Mouse (Mus musculus) limb, embryonic 11.5 days (tissue): ENCODE measurements around the gene Ccdc183. TPM values are rescaled to one million over a fixed set of nuclear protein-coding genes. Genes with fewer than 3 reads are reported as not detected.

Experiments used
- ATAC-seq: fragments of 200-750 bp; cut with Nextera tagmentation; 2 replicates; pipeline ENCODE4 v1.8.0; 2017; ENCODE audit warnings: low read depth; ENCODE audit not compliant: insufficient number of reproducible peaks, low FRiP score, low TSS enrichment
- DNase-seq: peaks from one replicate; pipeline ENCODE4 v3.0.0-alpha.2; 2015; ENCODE audit warnings: low spot score
- H3K27ac ChIP-seq: fragments of 300-500 bp; sonication (generic); replicated peaks from 2 replicates; pipeline ENCODE4 v1.5.1; 2014; ENCODE audit warnings: low read depth, mild to moderate bottlenecking, low read length
- H3K27me3 ChIP-seq: fragments of 300-500 bp; sonication (generic); 2 replicates; pipeline ENCODE4 v1.6.1; 2014; ENCODE audit warnings: mild to moderate bottlenecking, low read length, mixed read lengths; ENCODE audit not compliant: control insufficient read depth, insufficient read depth
- H3K36me3 ChIP-seq: fragments of 300-500 bp; sonication (generic); 2 replicates; pipeline ENCODE4 v1.6.1; 2014; ENCODE audit warnings: mild to moderate bottlenecking, low read length, moderate library complexity, mixed read lengths; ENCODE audit not compliant: control insufficient read depth, insufficient read depth
- H3K4me1 ChIP-seq: fragments of 300-500 bp; sonication (generic); 2 replicates; pipeline ENCODE4 v1.6.1; 2014; ENCODE audit warnings: low read length, mixed read lengths; ENCODE audit not compliant: control insufficient read depth, insufficient read depth
- H3K4me2 ChIP-seq: fragments of 300-500 bp; sonication (generic); 2 replicates; pipeline ENCODE4 v1.6.1; 2014; ENCODE audit warnings: low read depth, mild to moderate bottlenecking, moderate library complexity; ENCODE audit not compliant: severe bottlenecking
- H3K4me3 ChIP-seq: fragments of 300-500 bp; sonication (generic); 2 replicates; pipeline ENCODE4 v1.5.1; 2014; ENCODE audit warnings: low read depth, low read length
- H3K9ac ChIP-seq: fragments of 300-500 bp; sonication (generic); 2 replicates; pipeline ENCODE4 v1.6.1; 2014; ENCODE audit warnings: mild to moderate bottlenecking, low read length
- H3K9me3 ChIP-seq: fragments of 300-500 bp; sonication (generic); 2 replicates; pipeline ENCODE4 v1.6.1; 2016; ENCODE audit warnings: low read length; ENCODE audit not compliant: control insufficient read depth
- WGBS: fragments of 180-500 bp; shearing (Covaris S2); extraction: QIAGEN DNeasy Blood & Tissue Kit; methylation state at CpG from one replicate; pipeline ENCODE4 v1.1.7; 2014; 5-methylcytosine and 5-hydroxymethylcytosine counted together
- polyA plus RNA-seq: library from polyadenylated mRNA; unstranded; fragments of >200 nt; fragmentation: Nextera tagmentation; extraction: Ambion mirVana; gene quantifications from 2 replicates; pipeline ENCODE4 v1.2.1, GENCODE M21; 2014

The Ccdc183 gene
- polyA plus RNA-seq = 0.15 and 0.16 TPM in 2 replicates

- Histone ChIP-seq H3K4me2 (no peak within 1 kb of the TSS), H3K9me3 (no peaks in the 10 kb centered on the region), H3K4me1 (0 out of 2 replicates have a peak, but pooled peaks cover 3% of the 10 kb centered on the region), H3K4me3 (no peak within 1 kb of the TSS), H3K36me3 (no peaks in the 10 kb centered on the region), H3K9ac (no peak within 1 kb of the TSS), H3K27me3 (peaks cover 38% of the 10 kb centered on the region), H3K27ac (no peak within 1 kb of the TSS)
- DNase-seq = no peak
- WGBS = 79% methylated on average over 3 of the region's 3 CpGs
- ATAC-seq = no peak
These were observed at the start of gene Ccdc183 for GRCm38 (mm10) chr2:25617578-25617977. Ccdc183 (minus strand) TSS chr2:25617678.

GRCm38 (mm10) chr2:25666516-25666915 lies 49.0 kb upstream of the Ccdc183 start:
- 64% methylated on average over 1 of the region's 1 CpGs for WGBS
- no peak overlapping the region for H3K9ac ChIP-seq
- H3K27ac ChIP-seq = no peak overlapping the region
- ATAC-seq (no peak), DNase-seq (no peak)
- no peaks in the 10 kb centered on the region for H3K4me1 ChIP-seq
- no peaks in the 10 kb centered on the region for H3K9me3 ChIP-seq
- no peaks in the 10 kb centered on the region for H3K36me3 ChIP-seq
- no peaks in the 10 kb centered on the region for H3K27me3 ChIP-seq
- no peak overlapping the region for H3K4me3 ChIP-seq
- no peak overlapping the region for H3K4me2 ChIP-seq

- Histone ChIP-seq H3K4me1 (no peaks in the 10 kb centered on the region), H3K36me3 (no peaks in the 10 kb centered on the region), H3K27ac (no peak overlapping the region), H3K9ac (no peak overlapping the region), H3K27me3 (no peaks in the 10 kb centered on the region), H3K4me3 (no peak overlapping the region), H3K9me3 (no peaks in the 10 kb centered on the region), H3K4me2 (no peak overlapping the region)
- no peak for DNase-seq
- WGBS = 85% methylated on average over 5 of the region's 5 CpGs
- no peak for ATAC-seq
These were observed 46.6 kb upstream of the Ccdc183 start for GRCm38 (mm10) chr2:25664125-25664524.

GRCm38 (mm10) chr2:25663511-25663910 lies 46.0 kb upstream of the Ccdc183 start:
- DNase-seq (peak; percentile 76), ATAC-seq (no peak)
- Histone ChIP-seq H3K27ac (no peak overlapping the region), H3K4me3 (no peak overlapping the region), H3K27me3 (no peaks in the 10 kb centered on the region), H3K4me2 (no peak overlapping the region), H3K9ac (no peak overlapping the region), H3K36me3 (no peaks in the 10 kb centered on the region), H3K9me3 (no peaks in the 10 kb centered on the region), H3K4me1 (no peaks in the 10 kb centered on the region)
- 58% methylated on average over 1 of the region's 1 CpGs for WGBS

DNA sequence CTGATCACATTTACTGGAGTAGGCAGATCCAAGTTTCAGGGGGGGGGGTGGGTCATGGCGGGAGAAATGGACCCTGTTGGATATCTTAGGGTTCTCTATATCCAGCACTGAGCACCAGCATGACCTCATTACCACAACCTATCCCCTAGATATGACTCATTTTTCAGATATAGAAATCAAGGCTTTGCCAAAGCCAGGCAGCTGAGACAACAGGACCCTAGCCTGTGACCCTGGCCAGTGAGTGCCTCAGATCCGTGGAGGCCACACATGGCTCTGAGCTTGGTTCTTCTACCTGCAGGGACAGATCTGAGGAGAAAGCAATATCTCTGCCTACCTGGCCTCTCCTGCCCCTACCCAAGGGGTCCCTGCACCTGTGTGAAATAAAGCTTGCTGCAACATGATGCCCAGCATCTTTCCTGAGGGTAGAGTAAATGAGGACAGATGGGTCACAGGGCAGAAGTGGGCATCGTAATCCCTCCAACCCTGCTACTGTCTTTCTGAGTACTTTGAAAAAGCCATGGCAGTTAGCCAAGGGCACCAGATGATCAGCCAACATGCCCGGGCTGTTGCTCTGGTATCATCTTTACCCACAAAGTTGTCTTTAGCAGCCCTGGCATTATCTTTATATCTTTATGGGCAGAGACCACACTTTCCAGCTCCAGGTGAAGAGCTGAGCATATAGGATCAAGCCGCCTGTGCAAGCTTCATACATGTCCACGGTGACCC lies 43.9 kb upstream of the Ccdc183 start:
- 86% methylated on average over 6 of the region's 6 CpGs for WGBS

GRCm38 (mm10) chr2:25660279-25660678 lies 42.8 kb upstream of the Ccdc183 start:
- Histone ChIP-seq H3K4me3 (no peak overlapping the region), H3K27ac (no peak overlapping the region), H3K27me3 (no peaks in the 10 kb centered on the region), H3K36me3 (no peaks in the 10 kb centered on the region), H3K4me2 (no peak overlapping the region), H3K9ac (no peak overlapping the region), H3K4me1 (no peaks in the 10 kb centered on the region), H3K9me3 (no peaks in the 10 kb centered on the region)
- no peak for DNase-seq
- WGBS = 77% methylated on average over 8 of the region's 8 CpGs
- no peak for ATAC-seq

More for the DNA sequence above, 43.9 kb upstream of the Ccdc183 start:
- H3K27ac ChIP-seq = no peak overlapping the region
- no peak overlapping the region for H3K4me2 ChIP-seq
- no peaks in the 10 kb centered on the region for H3K36me3 ChIP-seq
- ATAC-seq = no peak
- no peaks in the 10 kb centered on the region for H3K4me1 ChIP-seq
- DNase-seq = no peak
- H3K9me3 ChIP-seq = no peaks in the 10 kb centered on the region
- no peak overlapping the region for H3K9ac ChIP-seq
- H3K4me3 ChIP-seq = no peak overlapping the region
- H3K27me3 ChIP-seq = no peaks in the 10 kb centered on the region

GRCm38 (mm10) chr2:25657652-25658051 lies 40.2 kb upstream of the Ccdc183 start, which contains the start of gene Lcn5:
Lcn5 (plus strand) TSS chr2:25657952.
- H3K36me3 ChIP-seq = no peaks in the 10 kb centered on the region
- no peak within 1 kb of the TSS for H3K4me3 ChIP-seq
- no peaks in the 10 kb centered on the region for H3K27me3 ChIP-seq
- no peak for DNase-seq
- H3K9me3 ChIP-seq = no peaks in the 10 kb centered on the region
- H3K4me1 ChIP-seq = no peaks in the 10 kb centered on the region
- ATAC-seq = no peak
- no peak within 1 kb of the TSS for H3K27ac ChIP-seq
- H3K9ac ChIP-seq = no peak within 1 kb of the TSS
- H3K4me2 ChIP-seq = no peak within 1 kb of the TSS

- Histone ChIP-seq H3K36me3 (no peaks in the 10 kb centered on the region), H3K4me3 (no peak overlapping the region), H3K9ac (no peak overlapping the region), H3K27ac (no peak overlapping the region), H3K27me3 (no peaks in the 10 kb centered on the region), H3K4me2 (no peak overlapping the region), H3K4me1 (no peaks in the 10 kb centered on the region), H3K9me3 (no peaks in the 10 kb centered on the region)
- 84% methylated on average over 4 of the region's 4 CpGs for WGBS
- ATAC-seq (no peak), DNase-seq (no peak)
These were observed 39.8 kb upstream of the Ccdc183 start for GRCm38 (mm10) chr2:25657246-25657645.

DNA sequence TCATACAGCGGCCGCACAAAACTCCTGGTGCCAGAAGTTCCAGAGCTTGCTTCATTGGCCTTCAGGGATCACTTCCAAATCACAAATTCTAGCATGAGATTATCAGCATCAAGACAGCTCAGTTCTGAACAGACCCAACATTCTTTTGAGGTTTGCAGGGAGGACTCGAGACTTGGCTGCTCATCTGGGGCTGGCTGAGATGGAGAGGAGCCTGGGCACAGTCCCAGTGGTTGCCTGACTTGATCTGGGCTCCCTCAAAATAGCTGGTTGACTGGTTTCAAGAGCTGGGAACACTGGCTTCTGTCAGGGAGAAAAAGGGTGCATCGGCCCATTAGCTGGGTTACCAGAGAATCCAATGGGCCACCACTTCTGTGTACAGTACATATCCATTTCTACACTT lies 39.2 kb upstream of the Ccdc183 start:
- Histone ChIP-seq H3K9me3 (no peaks in the 10 kb centered on the region), H3K4me1 (no peaks in the 10 kb centered on the region), H3K4me3 (no peak overlapping the region), H3K27ac (no peak overlapping the region), H3K4me2 (no peak overlapping the region), H3K27me3 (no peaks in the 10 kb centered on the region), H3K36me3 (no peaks in the 10 kb centered on the region), H3K9ac (no peak overlapping the region)
- no peak for DNase-seq
- WGBS = 80% methylated on average over 4 of the region's 4 CpGs
- no peak for ATAC-seq
